Mouse (Mus musculus) embryonic facial prominence, embryonic 10.5 days (tissue): Measurements from ENCODE around the gene Gm5538. TPM values are rescaled to one million over a fixed set of nuclear protein-coding genes. Genes with fewer than 3 reads are reported as not detected.

Experiments
- DNase-seq: peaks from one replicate; pipeline ENCODE4 v3.0.0-alpha.2; 2017; ENCODE audit warnings: low spot score
- H3K27ac ChIP-seq: fragments of 300-500 bp; sonication (generic); replicated peaks from 2 replicates; pipeline ENCODE4 v1.5.1; 2016; ENCODE audit warnings: mild to moderate bottlenecking
- H3K27me3 ChIP-seq: fragments of 300-500 bp; sonication (generic); replicated peaks from 2 replicates; pipeline ENCODE4 v1.6.1; 2016; ENCODE audit warnings: low read depth, mild to moderate bottlenecking; ENCODE audit not compliant: poor library complexity, severe bottlenecking
- H3K36me3 ChIP-seq: fragments of 300-500 bp; sonication (generic); replicated peaks from 2 replicates; pipeline ENCODE4 v1.6.1; 2016; ENCODE audit warnings: mild to moderate bottlenecking, moderate library complexity
- H3K4me1 ChIP-seq: fragments of 300-500 bp; sonication (generic); 2 replicates; pipeline ENCODE4 v1.6.1; 2016
- H3K4me3 ChIP-seq: fragments of 300-500 bp; sonication (generic); 2 replicates; pipeline ENCODE4 v1.5.1; 2016; ENCODE audit warnings: mild to moderate bottlenecking, moderate library complexity
- H3K9me3 ChIP-seq: fragments of 300-500 bp; sonication (generic); 2 replicates; pipeline ENCODE4 v1.6.1; 2016; ENCODE audit warnings: mild to moderate bottlenecking
- WGBS: fragments of 180-500 bp; shearing (Covaris S2); methylation state at CpG from one replicate; pipeline ENCODE4 v1.1.7; 2016; 5-methylcytosine and 5-hydroxymethylcytosine counted together
- polyA plus RNA-seq: library from polyadenylated mRNA; unstranded; fragments of >200 nt; fragmentation: Nextera tagmentation; extraction: Ambion mirVana; gene quantifications from 2 replicates; pipeline ENCODE4 v1.2.1, GENCODE M21; 2016

The Gm5538 gene
- polyA plus RNA-seq: not detected in 2 replicates

DNA sequence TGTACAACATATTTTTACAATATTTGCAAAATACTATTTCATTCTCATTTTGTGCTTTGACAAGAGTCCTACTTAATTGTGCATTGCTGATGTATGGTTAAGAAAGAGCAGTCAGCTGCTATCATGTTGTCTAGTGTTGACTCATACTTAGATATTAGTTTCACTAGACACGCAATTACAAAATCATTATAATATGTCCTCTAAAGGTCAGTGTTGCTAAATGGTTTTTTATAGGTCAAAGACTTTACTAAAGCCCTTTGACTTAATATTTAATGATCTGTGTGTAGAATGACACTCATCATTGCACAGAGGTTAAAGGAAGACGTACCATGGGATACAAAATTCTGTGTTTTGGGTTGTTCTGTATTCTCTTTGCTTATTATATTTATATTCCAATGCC is at the start of gene Gm5538:
Gene Gm5538, plus strand, starts transcription at position 301 of the 400 bp plus-strand sequence.
- Histone ChIP-seq H3K4me1 (no peaks in the 10 kb centered on the region), H3K9me3 (no peaks in the 10 kb centered on the region), H3K4me3 (no peak within 1 kb of the TSS), H3K36me3 (no peaks in the 10 kb centered on the region), H3K27ac (no peak within 1 kb of the TSS), H3K27me3 (no peaks in the 10 kb centered on the region)
- DNase-seq: no peak
- 91% methylated on average over 2 of the region's 2 CpGs for WGBS

DNA sequence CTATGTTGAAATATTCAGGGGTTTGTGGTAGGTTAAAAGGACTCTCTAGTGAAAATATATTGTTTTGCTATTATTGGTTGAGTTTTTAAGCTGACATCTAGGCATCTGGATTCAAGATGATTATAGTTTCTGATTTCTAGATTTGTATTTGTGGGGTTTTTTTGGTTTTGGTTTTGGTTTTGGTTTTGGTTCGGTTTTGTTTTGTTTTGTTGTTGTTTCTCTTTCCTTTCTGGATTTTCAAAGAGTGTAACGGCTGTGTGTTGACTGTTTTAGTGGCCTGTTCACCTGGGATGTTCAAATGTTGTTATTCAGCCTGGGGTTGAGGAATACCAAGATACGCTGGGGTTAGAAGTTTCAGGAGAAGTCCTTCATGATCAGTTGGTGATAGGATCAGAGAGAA is 32.2 kb upstream of the Gm5538 start:
- Histone ChIP-seq H3K4me1 (no peaks in the 10 kb centered on the region), H3K4me3 (no peak overlapping the region), H3K36me3 (no peaks in the 10 kb centered on the region), H3K27me3 (no peaks in the 10 kb centered on the region), H3K9me3 (0 out of 2 replicates have a peak, but pooled peaks cover 2% of the 10 kb centered on the region), H3K27ac (no peak overlapping the region)
- 84% methylated on average over 3 of the region's 3 CpGs for WGBS
- DNase-seq: no peak

DNA sequence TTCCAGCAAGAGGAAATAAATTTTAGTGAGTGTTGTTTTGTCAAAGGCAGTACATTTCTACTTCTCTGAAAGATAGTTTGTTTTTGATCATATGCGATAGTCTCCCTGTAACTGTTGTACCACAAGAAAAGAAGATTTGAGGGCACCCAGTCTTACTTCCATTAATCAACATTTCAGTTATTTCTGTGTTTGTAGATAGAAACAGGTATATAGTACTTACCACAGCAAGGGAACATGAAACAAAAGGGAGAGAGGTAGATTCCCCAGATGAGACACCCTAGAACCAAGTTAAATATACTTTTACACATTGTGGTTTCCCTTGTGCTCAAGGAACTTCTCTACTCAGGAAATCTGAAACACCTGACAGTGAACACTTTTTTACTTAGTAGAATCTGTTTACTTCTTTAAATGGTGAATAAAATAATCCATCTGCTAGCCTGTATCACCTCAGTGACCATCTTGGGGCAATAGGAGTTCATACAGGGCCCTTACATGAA is 26.9 kb upstream of the Gm5538 start:
- Histone ChIP-seq H3K36me3 (no peaks in the 10 kb centered on the region), H3K27me3 (no peaks in the 10 kb centered on the region), H3K9me3 (no peaks in the 10 kb centered on the region), H3K4me1 (no peaks in the 10 kb centered on the region), H3K4me3 (no peak overlapping the region), H3K27ac (no peak overlapping the region)
- no peak for DNase-seq
- WGBS: 93% methylated on average over 1 of the region's 1 CpGs

DNA sequence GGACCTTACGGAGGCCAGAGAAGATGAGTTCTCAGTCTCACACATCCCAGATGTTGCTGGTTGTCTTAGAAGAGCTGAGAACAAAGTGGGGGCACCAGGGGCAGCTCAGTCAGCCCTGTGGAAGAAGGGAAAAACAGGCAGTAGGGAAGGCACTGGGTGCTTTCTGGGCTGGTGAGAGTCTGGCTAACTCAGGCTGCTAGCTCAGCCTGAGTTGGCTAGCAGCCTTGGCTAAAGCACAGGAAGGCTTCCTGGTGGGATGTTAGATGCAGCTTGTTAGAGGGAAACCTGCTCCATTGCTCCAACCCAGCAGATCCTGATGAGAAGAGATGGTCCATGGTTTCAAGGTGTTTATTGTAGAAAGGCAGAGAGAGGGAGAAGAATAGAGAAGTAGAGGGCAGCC is 10.3 kb downstream of the Gm5538 start:
- WGBS: 97% methylated on average over 1 of the region's 1 CpGs
- Histone ChIP-seq H3K4me1 (no peaks in the 10 kb centered on the region), H3K27me3 (no peaks in the 10 kb centered on the region), H3K4me3 (no peak overlapping the region), H3K36me3 (no peaks in the 10 kb centered on the region), H3K9me3 (no peaks in the 10 kb centered on the region), H3K27ac (no peak overlapping the region)
- no peak for DNase-seq

DNA sequence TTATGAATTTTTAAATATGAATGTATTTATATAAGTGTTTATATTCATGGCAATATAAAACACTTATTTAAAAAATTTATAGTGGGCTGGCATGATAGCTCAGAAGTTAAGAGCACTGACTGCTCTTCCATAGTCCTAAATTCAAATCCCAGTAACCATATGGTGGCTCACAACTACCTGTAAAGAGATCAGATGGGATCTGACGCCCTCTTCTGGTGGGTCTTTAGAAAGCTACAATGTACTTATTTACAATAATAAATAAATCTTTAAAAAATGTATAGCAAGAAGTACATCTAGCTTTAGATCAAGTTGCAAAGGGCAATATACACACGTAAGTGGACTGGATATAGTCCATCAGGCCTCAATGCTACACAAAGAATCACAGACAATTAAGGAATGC is 14.6 kb downstream of the Gm5538 start:
- H3K4me3 ChIP-seq: no peak overlapping the region
- no peaks in the 10 kb centered on the region for H3K27me3 ChIP-seq
- H3K4me1 ChIP-seq: no peaks in the 10 kb centered on the region
- no peak for DNase-seq
- WGBS: 13% methylated on average over 2 of the region's 2 CpGs
- no peaks in the 10 kb centered on the region for H3K36me3 ChIP-seq
- no peak overlapping the region for H3K27ac ChIP-seq
- no peaks in the 10 kb centered on the region for H3K9me3 ChIP-seq

Other genes with a start within 250 kb of the Gm5538 start
- not detected in 2 replicates for gene Gm8298, start 131.3 kb downstream of the Gm5538 start, polyA plus RNA-seq
- not detected in 2 replicates for gene C130079G13Rik, start 195.4 kb downstream of the Gm5538 start, polyA plus RNA-seq